Mouse (Mus musculus) brain, embryonic 14.5 days (tissue): ENCODE results near the gene Adh6a.

Source experiments
- CTCF ChIP-seq: fragments of 200-500 bp; IDR thresholded peaks from 2 replicates; pipeline ENCODE4 v1.5.1; 2012; ENCODE audit warnings: inconsistent platforms, mild to moderate bottlenecking, moderate library complexity, borderline replicate concordance; ENCODE audit not compliant: insufficient read depth, insufficient read length; ENCODE audit errors: extremely low read depth
- POLR2A ChIP-seq: fragments of 200-500 bp; IDR thresholded peaks from 2 replicates; pipeline ENCODE4 v1.6.1; 2012; ENCODE audit warnings: mild to moderate bottlenecking, inconsistent platforms, borderline replicate concordance; ENCODE audit not compliant: poor library complexity, insufficient read depth, insufficient read length, severe bottlenecking; ENCODE audit errors: extremely low read depth

GRCm38 (mm10) chr3:138311015-138311414 lies 2.1 kb upstream of the Adh6a start:
- TF ChIP-seq POLR2A: no peak
- TF ChIP-seq CTCF: peak; percentile 15; the same call in 1 of the 2 replicates
